Mouse (Mus musculus): ENCODE data around the gene Zfp865.

Zfp865 gene

DNA sequence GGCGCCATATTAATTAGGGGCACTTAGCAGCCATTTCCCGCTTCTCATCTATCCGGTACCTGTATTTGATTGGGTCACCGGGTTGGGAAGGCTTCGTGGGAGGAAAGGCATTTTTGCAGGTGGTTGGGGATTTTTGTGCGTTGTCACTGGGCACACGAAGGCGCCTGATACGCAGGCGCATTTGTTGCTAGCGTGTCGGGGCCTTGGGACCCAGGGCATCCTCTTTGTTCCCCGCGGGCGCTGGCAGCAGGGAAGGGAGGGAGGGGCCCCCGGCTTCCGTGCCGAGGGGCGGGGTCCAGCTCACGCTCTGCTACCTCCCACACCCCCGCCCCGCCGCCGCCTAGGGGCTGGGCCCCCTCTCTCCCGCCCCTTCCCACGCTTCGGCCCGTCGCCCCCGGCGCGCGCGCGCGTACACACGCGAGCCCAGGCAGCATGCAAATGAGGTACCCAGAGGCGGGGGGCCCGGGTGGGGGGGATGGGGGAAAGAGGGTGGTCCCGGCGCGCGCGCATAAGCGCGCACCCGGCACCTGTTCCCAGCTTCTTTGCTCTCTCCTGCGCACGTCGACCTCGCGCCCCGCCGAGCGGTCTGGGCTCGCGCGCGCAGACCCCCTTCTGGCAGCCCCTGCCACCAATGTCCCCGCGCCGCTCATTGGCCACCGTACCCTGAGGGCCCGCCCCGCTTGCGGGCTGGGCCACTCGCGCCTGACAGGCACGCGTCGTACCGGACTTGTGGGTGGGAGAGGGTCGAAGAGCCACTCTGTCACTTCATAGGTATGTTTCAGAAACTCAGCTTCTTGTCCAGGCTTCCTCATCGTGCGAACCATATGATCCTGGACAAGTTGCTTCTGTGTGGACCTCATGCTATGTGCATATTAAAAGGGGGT, 4.8 kb upstream of the Zfp865 start, which contains the start of gene Gm44973:
Gene Gm44973 (plus strand): TSS at position 379 of the 884 bp plus-strand sequence.
- under 1% methylated on average over 75 of the region's 76 CpGs for WGBS

DNA sequence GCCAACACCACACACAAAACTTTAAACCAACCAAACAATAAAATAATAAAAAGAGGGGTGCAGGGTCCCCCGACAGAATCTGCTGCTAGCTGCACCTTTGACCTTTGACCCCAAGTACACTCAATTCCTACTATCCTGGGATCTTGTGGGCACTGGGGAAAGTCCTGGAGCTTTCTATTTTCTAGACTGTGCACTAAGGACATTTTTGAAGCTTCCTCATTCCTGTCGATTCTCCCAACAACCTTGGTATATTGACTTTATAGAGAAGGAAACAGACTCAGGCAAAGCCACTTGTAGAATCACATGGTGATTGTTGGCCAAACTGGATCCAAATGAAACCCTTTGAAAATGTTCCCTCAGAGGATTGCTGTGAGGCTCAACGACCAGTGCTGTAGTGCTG, 4.1 kb upstream of the Zfp865 start:
- 45% methylated on average over 3 of the region's 3 CpGs for WGBS

GRCm38 (mm10) chr7:5016920-5017319, 3.3 kb upstream of the Zfp865 start:
- WGBS = 99% methylated on average over 2 of the region's 2 CpGs

- 94% methylated on average over 16 of the region's 16 CpGs for WGBS
These were observed 2.8 kb upstream of the Zfp865 start for GRCm38 (mm10) chr7:5017352-5017751.

- 97% methylated on average over 21 of the region's 21 CpGs for WGBS
These were observed 2.2 kb upstream of the Zfp865 start for GRCm38 (mm10) chr7:5017931-5018330.

GRCm38 (mm10) chr7:5019576-5019975, 600 bp upstream of the Zfp865 start:
- WGBS = 17% methylated on average over 8 of the region's 8 CpGs

DNA sequence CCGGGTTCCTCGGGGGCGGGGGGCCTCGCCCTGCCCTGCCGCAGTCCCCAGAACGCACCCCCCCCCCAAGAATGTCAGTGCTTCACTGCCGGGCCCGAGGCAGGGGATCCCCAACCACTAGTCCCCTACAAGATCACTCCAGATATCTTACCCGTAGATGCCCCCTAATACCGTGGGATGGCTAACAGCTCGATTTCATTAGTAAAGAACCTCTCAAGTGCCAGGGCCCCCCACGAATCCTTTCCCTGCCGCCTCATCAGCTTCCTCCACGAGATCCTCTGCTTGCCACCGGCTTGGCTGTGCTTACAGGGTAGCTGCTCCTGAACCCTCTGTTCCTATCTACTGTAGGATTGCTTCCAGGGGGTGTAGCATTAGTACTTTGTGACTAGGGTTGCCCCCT, 509 bp downstream of the Zfp865 start:
- 0% methylated on average over 15 of the region's 15 CpGs for WGBS

DNA sequence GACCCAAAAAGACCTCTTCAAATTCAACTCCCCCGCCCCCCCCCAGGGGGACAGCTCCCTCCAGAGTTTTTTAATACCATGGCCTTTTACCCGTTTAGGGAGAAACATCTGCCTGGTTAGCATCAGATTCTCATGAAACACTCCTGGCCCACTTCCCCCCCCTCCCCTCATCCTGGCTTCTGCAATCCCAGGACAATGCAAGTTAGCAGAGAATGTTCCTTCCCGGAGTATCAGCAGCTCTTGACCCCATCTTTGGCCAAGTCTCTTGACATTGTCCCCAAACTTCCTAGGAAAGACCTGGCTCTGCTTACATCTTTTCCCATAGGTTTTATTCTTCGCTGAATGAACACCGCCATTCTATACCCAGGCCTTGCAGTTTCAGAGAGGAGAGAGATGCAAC, 1.0 kb downstream of the Zfp865 start:
- WGBS = 41% methylated on average over 5 of the region's 5 CpGs

GRCm38 (mm10) chr7:5029543-5029942, 9.4 kb downstream of the Zfp865 start:
- 96% methylated on average over 22 of the region's 22 CpGs for WGBS

DNA sequence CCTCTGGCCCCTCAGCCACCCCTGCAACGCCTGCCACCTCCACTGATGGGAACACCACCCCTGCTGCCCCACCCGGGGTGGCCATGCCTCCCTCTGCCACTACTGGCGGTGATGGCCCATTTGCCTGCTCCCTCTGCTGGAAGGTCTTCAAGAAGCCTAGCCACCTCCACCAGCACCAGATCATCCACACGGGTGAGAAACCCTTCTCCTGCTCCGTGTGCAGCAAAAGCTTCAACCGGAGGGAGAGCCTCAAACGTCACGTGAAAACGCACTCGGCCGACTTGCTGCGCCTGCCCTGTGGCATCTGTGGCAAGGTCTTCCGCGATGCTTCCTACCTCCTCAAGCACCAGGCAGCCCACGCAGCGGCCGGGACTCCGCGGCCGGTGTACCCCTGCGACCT, 9.8 kb downstream of the Zfp865 start:
- 95% methylated on average over 21 of the region's 21 CpGs for WGBS

- WGBS = 90% methylated on average over 63 of the region's 63 CpGs
These were observed 10.5 kb downstream of the Zfp865 start for GRCm38 (mm10) chr7:5030554-5031275.

- WGBS = 84% methylated on average over 46 of the region's 46 CpGs
These were observed 11.3 kb downstream of the Zfp865 start for GRCm38 (mm10) chr7:5031496-5031895.

DNA sequence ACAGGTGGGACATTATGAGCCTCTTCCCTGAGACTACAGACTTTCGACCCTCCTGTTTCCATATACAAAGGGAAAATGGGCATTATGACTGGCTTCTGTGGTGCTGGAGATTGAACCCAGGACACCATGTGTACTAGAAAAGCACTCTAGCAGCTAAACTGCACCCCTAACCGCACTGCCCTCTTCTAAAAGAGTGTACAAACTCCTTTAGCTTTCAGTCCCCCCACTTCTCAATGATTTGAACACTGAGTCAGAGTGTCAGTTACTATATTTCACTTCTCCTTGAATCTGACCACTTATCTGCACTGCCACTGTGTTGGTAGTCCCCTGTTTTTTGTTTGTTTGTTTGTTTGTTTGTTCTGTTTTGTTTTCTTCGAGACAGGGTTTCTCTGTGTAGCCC, 13.6 kb downstream of the Zfp865 start, which contains the start of gene 4632433K11Rik:
Gene 4632433K11Rik (plus strand): TSS at position 301 of the 400 bp plus-strand sequence.
- WGBS = 86% methylated on average over 3 of the region's 3 CpGs

DNA sequence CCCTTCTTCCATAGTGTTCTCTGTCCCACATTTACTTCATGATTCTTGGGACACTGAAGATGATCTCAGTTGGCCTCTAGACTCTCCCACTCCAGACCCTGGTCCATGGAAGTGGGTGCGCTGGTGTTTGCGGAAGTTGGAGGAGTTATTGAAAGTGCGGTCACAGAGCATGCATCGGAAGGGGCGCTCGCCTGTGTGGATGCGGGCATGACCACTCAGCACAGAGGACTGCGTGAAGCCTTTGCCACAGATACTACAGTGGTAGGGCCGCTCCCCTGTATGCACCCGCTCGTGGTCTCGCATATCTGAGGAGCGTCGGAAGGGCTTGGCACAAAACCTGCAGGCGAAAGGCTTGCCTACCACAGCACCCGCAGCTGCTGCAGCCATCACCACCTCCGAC, 15.5 kb downstream of the Zfp865 start:
- WGBS = 98% methylated on average over 17 of the region's 17 CpGs

DNA sequence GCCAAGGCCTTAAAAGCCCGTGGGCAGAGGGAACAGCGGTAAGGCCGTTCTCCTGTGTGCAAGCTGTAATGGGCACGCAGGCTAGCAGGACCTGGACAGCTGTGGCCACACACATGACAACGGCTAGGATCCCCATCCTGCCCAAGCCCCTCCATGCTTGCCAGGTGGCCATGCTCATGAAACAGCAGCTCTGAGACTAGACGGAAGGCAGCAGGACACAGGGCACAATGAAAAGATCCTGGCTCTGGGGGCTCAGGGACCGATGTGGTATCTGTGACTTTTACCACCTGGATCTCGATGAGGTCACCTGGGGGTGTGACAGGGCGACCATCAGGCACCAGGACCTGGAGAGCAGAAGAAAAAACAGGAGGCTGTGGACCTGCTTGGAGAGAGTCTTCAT, 16.0 kb downstream of the Zfp865 start:
- 93% methylated on average over 9 of the region's 9 CpGs for WGBS

DNA sequence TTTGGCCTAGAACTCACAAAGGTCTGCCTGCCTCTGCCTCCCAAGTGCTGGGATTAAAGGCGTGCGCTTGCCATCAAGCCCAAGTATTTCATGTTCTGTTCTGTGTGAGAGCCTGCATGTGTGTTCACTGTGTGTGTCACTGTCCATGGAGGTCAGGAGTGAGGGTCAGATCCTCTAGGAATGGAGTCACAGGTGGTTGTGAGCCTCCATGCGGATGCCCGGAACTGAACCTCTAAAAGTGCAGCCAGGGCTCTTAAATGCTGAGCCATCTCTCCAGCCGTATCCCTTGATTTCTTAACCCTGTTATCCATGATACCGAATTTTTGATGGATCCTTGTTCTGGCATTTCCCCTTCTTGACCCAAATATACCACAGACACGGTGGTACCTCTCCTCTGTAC, 16.9 kb downstream of the Zfp865 start:
- 91% methylated on average over 7 of the region's 7 CpGs for WGBS

DNA sequence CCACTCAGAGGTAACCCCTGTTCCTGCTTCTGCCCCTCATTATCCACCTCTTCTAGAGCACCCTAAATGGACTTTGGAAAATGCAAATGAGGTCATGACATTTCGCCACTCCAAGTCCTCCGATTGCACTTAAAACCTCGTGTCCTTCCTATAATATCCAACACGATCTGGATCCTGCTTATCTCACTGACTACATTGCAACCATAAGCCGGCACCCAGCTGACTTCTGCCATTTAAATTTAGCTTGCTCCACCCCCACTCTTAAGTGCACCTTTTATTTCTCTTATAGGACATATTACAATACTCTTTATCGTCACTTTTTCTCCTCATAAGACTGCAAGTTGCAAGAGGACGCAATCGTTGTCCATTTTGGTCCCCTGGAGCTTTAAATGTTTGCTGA, 17.3 kb downstream of the Zfp865 start:
- WGBS = 67% methylated on average over 8 of the region's 8 CpGs

- WGBS = under 1% methylated on average over 48 of the region's 48 CpGs
These were observed 18.0 kb downstream of the Zfp865 start, which contains the start of gene Zfp784 for GRCm38 (mm10) chr7:5038109-5038732. Gene Zfp784, minus strand, starts transcription at chr7:5038446.

DNA sequence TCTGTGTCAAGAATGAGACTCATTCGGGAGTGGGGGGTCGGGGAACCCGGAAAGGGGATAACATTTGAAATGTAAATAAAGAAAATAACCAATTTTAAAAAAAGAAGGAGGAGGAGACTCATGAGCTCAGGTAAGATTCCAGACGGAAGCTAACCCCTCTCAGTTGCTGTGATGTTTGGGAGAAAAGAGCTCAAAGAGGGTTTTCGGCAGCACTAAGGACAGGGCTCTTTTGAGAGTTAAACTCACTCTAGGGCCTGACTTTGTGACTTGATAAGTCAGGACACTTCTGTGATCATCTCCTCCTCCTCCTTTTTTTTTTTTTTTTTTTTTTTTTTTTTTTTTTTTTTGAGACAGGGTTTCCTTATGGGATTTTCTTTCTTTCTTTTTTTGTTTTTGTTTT, 18.8 kb downstream of the Zfp865 start:
- 22% methylated on average over 5 of the region's 5 CpGs for WGBS

GRCm38 (mm10) chr7:5044981-5045380, 24.8 kb downstream of the Zfp865 start:
- 75% methylated on average over 2 of the region's 2 CpGs for WGBS

- WGBS = 63% methylated on average over 2 of the region's 2 CpGs
These were observed 25.9 kb downstream of the Zfp865 start for GRCm38 (mm10) chr7:5046112-5046511.

DNA sequence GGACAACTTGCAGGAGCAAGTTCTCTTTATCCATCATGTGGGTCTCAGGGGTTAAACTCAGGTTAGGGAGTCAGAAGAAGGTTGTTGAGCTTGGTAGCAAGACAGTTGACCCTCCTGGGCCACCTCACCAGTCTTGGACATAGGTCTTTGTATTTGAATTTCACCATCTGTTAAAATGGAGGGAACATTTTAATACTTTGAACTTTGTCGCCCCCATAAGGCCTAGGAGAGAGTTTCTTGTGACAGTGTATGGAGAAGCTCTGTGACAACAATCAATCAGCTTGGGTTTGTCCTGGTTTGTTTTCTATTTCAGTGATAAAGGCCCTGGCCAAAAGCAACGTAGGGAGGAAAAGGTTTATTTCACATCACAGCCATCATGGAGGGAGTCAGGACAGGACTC, 27.1 kb downstream of the Zfp865 start:
- 28% methylated on average over 2 of the region's 2 CpGs for WGBS

Data from cerebral cortex, adult 2 months (tissue).